Mouse (Mus musculus): ENCODE measurements around the gene Dpt. TPM values are rescaled to one million over a fixed set of nuclear protein-coding genes. Genes with fewer than 3 reads are reported as not detected.
"Not testable (repeated sequence)": the region's sequence is repeated elsewhere in the genome, so short reads cannot be mapped to it uniquely, and the experiment has no call there.

Gene Dpt
- not detected in 2 replicates for polyA plus RNA-seq (2016; fragmentation: Nextera tagmentation; extraction: Ambion mirVana)

- no peak within 1 kb of the TSS for H3K27ac ChIP-seq
- H3K9ac ChIP-seq, result no peak within 1 kb of the TSS
- WGBS, result 86% methylated on average over 8 of the region's 8 CpGs
- no peak for ATAC-seq (ENCODE audit: low FRiP score)
- H3K36me3 ChIP-seq (replicated peaks), result no peaks in the 10 kb centered on the region
- no peaks in the 10 kb centered on the region for H3K9me3 ChIP-seq
- H3K4me3 ChIP-seq (replicated peaks), result no peak within 1 kb of the TSS
- H3K4me1 ChIP-seq, result no peaks in the 10 kb centered on the region
- no peaks in the 10 kb centered on the region for H3K27me3 ChIP-seq
- no peak within 1 kb of the TSS for H3K4me2 ChIP-seq
These were observed at the start of gene Dpt for GRCm38 (mm10) chr1:164796471-164796870. Gene Dpt, plus strand, starts transcription at chr1:164796644.

- Histone ChIP-seq H3K27ac (no peak overlapping the region), H3K4me1 (no peaks in the 10 kb centered on the region), H3K4me2 (no peak overlapping the region), H3K9ac (no peak overlapping the region), H3K27me3 (no peaks in the 10 kb centered on the region), H3K9me3 (no peaks in the 10 kb centered on the region), H3K36me3 (replicated peaks) (no peaks in the 10 kb centered on the region), H3K4me3 (replicated peaks) (no peak overlapping the region)
- no peak for ATAC-seq (ENCODE audit: low FRiP score)
- WGBS, result 96% methylated on average over 4 of the region's 4 CpGs
These were observed 42.7 kb upstream of the Dpt start for GRCm38 (mm10) chr1:164753736-164754135.

GRCm38 (mm10) chr1:164755671-164756070 is 40.8 kb upstream of the Dpt start:
- Histone ChIP-seq H3K9ac (no peak overlapping the region), H3K27ac (no peak overlapping the region), H3K9me3 (no peaks in the 10 kb centered on the region), H3K4me1 (no peaks in the 10 kb centered on the region), H3K4me2 (no peak overlapping the region), H3K36me3 (replicated peaks) (no peaks in the 10 kb centered on the region), H3K4me3 (replicated peaks) (no peak overlapping the region), H3K27me3 (no peaks in the 10 kb centered on the region)
- ATAC-seq (ENCODE audit: low FRiP score), result no peak
- WGBS, result 81% methylated on average over 3 of the region's 3 CpGs

- no peak for ATAC-seq (ENCODE audit: low FRiP score)
- H3K9me3 ChIP-seq, result no peaks in the 10 kb centered on the region
- no peaks in the 10 kb centered on the region for H3K27me3 ChIP-seq
- no peak overlapping the region for H3K4me3 ChIP-seq (replicated peaks)
- H3K9ac ChIP-seq, result no peak overlapping the region
- H3K4me2 ChIP-seq, result no peak overlapping the region
- H3K27ac ChIP-seq, result no peak overlapping the region
- no peaks in the 10 kb centered on the region for H3K36me3 ChIP-seq (replicated peaks)
- H3K4me1 ChIP-seq, result no peaks in the 10 kb centered on the region
- 68% methylated on average over 2 of the region's 2 CpGs for WGBS
These were observed 39.5 kb upstream of the Dpt start for GRCm38 (mm10) chr1:164756951-164757350.

- no peak overlapping the region for H3K4me3 ChIP-seq (replicated peaks)
- WGBS, result 82% methylated on average over 2 of the region's 2 CpGs
- no peaks in the 10 kb centered on the region for H3K9me3 ChIP-seq
- H3K4me1 ChIP-seq, result no peaks in the 10 kb centered on the region
- no peaks in the 10 kb centered on the region for H3K27me3 ChIP-seq
- H3K36me3 ChIP-seq (replicated peaks), result no peaks in the 10 kb centered on the region
- H3K9ac ChIP-seq, result no peak overlapping the region
- ATAC-seq (ENCODE audit: low FRiP score), result no peak
- no peak overlapping the region for H3K4me2 ChIP-seq
- no peak overlapping the region for H3K27ac ChIP-seq
These were observed 38.0 kb upstream of the Dpt start for GRCm38 (mm10) chr1:164758401-164758800.

GRCm38 (mm10) chr1:164762276-164762675 is 34.2 kb upstream of the Dpt start:
- WGBS, result 65% methylated on average over 2 of the region's 2 CpGs
- no peak overlapping the region for H3K27ac ChIP-seq
- no peaks in the 10 kb centered on the region for H3K9me3 ChIP-seq
- H3K9ac ChIP-seq, result no peak overlapping the region
- H3K4me2 ChIP-seq, result no peak overlapping the region
- H3K4me3 ChIP-seq (replicated peaks), result no peak overlapping the region
- no peaks in the 10 kb centered on the region for H3K4me1 ChIP-seq
- H3K36me3 ChIP-seq (replicated peaks), result no peaks in the 10 kb centered on the region
- no peaks in the 10 kb centered on the region for H3K27me3 ChIP-seq
- no peak for ATAC-seq (ENCODE audit: low FRiP score)

- no peak overlapping the region for H3K4me3 ChIP-seq (replicated peaks)
- no peaks in the 10 kb centered on the region for H3K9me3 ChIP-seq
- no peak for ATAC-seq (ENCODE audit: low FRiP score)
- H3K36me3 ChIP-seq (replicated peaks), result no peaks in the 10 kb centered on the region
- H3K27ac ChIP-seq, result no peak overlapping the region
- no peak overlapping the region for H3K9ac ChIP-seq
- no peaks in the 10 kb centered on the region for H3K4me1 ChIP-seq
- no peak overlapping the region for H3K4me2 ChIP-seq
- WGBS, result 88% methylated on average over 3 of the region's 3 CpGs
- no peaks in the 10 kb centered on the region for H3K27me3 ChIP-seq
These were observed 29.8 kb upstream of the Dpt start for GRCm38 (mm10) chr1:164766646-164767045.

- H3K36me3 ChIP-seq (replicated peaks), result no peaks in the 10 kb centered on the region
- no peak overlapping the region for H3K27ac ChIP-seq
- no peak overlapping the region for H3K4me2 ChIP-seq
- no peaks in the 10 kb centered on the region for H3K27me3 ChIP-seq
- H3K4me3 ChIP-seq (replicated peaks), result no peak overlapping the region
- no peak for ATAC-seq (ENCODE audit: low FRiP score)
- H3K9ac ChIP-seq, result no peak overlapping the region
- WGBS, result 98% methylated on average over 7 of the region's 7 CpGs
- H3K9me3 ChIP-seq, result no peaks in the 10 kb centered on the region
- no peaks in the 10 kb centered on the region for H3K4me1 ChIP-seq
These were observed 25.8 kb upstream of the Dpt start for GRCm38 (mm10) chr1:164770611-164771010.

- ATAC-seq (ENCODE audit: low FRiP score), result no peak
- Histone ChIP-seq H3K36me3 (replicated peaks) (no peaks in the 10 kb centered on the region), H3K27ac (no peak overlapping the region), H3K4me2 (no peak overlapping the region), H3K9ac (no peak overlapping the region), H3K27me3 (no peaks in the 10 kb centered on the region), H3K4me3 (replicated peaks) (no peak overlapping the region), H3K4me1 (peaks cover 10% of the 10 kb centered on the region), H3K9me3 (no peaks in the 10 kb centered on the region)
- WGBS, result 59% methylated on average over 7 of the region's 7 CpGs
These were observed 15.5 kb upstream of the Dpt start for GRCm38 (mm10) chr1:164780851-164781510.

GRCm38 (mm10) chr1:164786165-164786564 is 10.3 kb upstream of the Dpt start:
- Histone ChIP-seq H3K4me2 (no peak overlapping the region), H3K9me3 (no peaks in the 10 kb centered on the region), H3K27ac (no peak overlapping the region), H3K27me3 (no peaks in the 10 kb centered on the region), H3K9ac (no peak overlapping the region), H3K4me1 (no peaks in the 10 kb centered on the region), H3K36me3 (replicated peaks) (no peaks in the 10 kb centered on the region), H3K4me3 (replicated peaks) (no peak overlapping the region)
- 95% methylated on average over 5 of the region's 5 CpGs for WGBS
- no peak for ATAC-seq (ENCODE audit: low FRiP score)

GRCm38 (mm10) chr1:164787771-164788170 is 8.7 kb upstream of the Dpt start:
- H3K36me3 ChIP-seq (replicated peaks), result no peaks in the 10 kb centered on the region
- no peak overlapping the region for H3K4me3 ChIP-seq (replicated peaks)
- 89% methylated on average over 7 of the region's 7 CpGs for WGBS
- no peaks in the 10 kb centered on the region for H3K9me3 ChIP-seq
- ATAC-seq (ENCODE audit: low FRiP score), result no peak
- H3K27ac ChIP-seq, result no peak overlapping the region
- H3K9ac ChIP-seq, result no peak overlapping the region
- H3K4me2 ChIP-seq, result no peak overlapping the region
- no peaks in the 10 kb centered on the region for H3K4me1 ChIP-seq
- H3K27me3 ChIP-seq, result no peaks in the 10 kb centered on the region

- Histone ChIP-seq H3K36me3 (replicated peaks) (no peaks in the 10 kb centered on the region), H3K4me1 (no peaks in the 10 kb centered on the region), H3K4me2 (no peak overlapping the region), H3K9ac (no peak overlapping the region), H3K27ac (no peak overlapping the region), H3K9me3 (no peaks in the 10 kb centered on the region), H3K4me3 (replicated peaks) (no peak overlapping the region), H3K27me3 (no peaks in the 10 kb centered on the region)
- WGBS, result 94% methylated on average over 7 of the region's 7 CpGs
- ATAC-seq (ENCODE audit: low FRiP score), result no peak
These were observed 8.2 kb upstream of the Dpt start for GRCm38 (mm10) chr1:164788292-164788691.

- H3K27ac ChIP-seq; H3K4me1 ChIP-seq; H3K27me3 ChIP-seq; H3K36me3 ChIP-seq (replicated peaks); H3K4me2 ChIP-seq; H3K4me3 ChIP-seq (replicated peaks); H3K9me3 ChIP-seq; H3K9ac ChIP-seq; ATAC-seq (ENCODE audit: low FRiP score): not testable (repeated sequence)
- 94% methylated on average over 12 of the region's 12 CpGs for WGBS
These were observed 6.1 kb upstream of the Dpt start for GRCm38 (mm10) chr1:164790296-164790695.

Measured in forebrain, embryonic 12.5 days (tissue).